Mouse (Mus musculus) CH12.LX (cell line): ENCODE measurements around the gene Cx3cl1.

Experiments used
- CTCF ChIP-seq, 2 experiments: IDR thresholded peaks in 1 of 2; conservative IDR thresholded peaks in 1 of 2; 2 replicates each; pipeline ENCODE4 v1.5.1; 2011 to 2012; ENCODE audit warnings: low read depth in 2 of 2, low read length in 2 of 2, improper control_type of control experiment in 1 of 2, inconsistent platforms in 1 of 2, mild to moderate bottlenecking in 1 of 2, moderate library complexity in 1 of 2
- EP300 ChIP-seq: IDR thresholded peaks from 2 replicates; pipeline ENCODE4 v1.6.1; 2011; ENCODE audit warnings: low read length, improper control_type of control experiment
- IRF4 ChIP-seq: IDR thresholded peaks from 2 replicates; pipeline ENCODE4 v1.6.1; 2014; ENCODE audit warnings: low read depth, mild to moderate bottlenecking, inconsistent platforms, low read length, improper control_type of control experiment
- MAZ ChIP-seq: IDR thresholded peaks from 2 replicates; pipeline ENCODE4 v1.6.1; 2012; ENCODE audit warnings: low read depth, mild to moderate bottlenecking, inconsistent platforms, low read length, improper control_type of control experiment, moderate library complexity
- MEF2A ChIP-seq: IDR thresholded peaks from 2 replicates; pipeline ENCODE4 v1.6.1; 2014; ENCODE audit warnings: low read depth, mild to moderate bottlenecking, inconsistent platforms, low read length, improper control_type of control experiment, borderline replicate concordance
- NELFE ChIP-seq: IDR thresholded peaks from 2 replicates; pipeline ENCODE4 v1.6.1; 2011; ENCODE audit warnings: low read depth, low read length, improper control_type of control experiment
- POLR2A ChIP-seq: IDR thresholded peaks from 2 replicates; pipeline ENCODE4 v1.6.1; 2011; ENCODE audit warnings: low read depth, mild to moderate bottlenecking, improper control_type of control experiment, low read length
- TCF12 ChIP-seq: IDR thresholded peaks from 2 replicates; pipeline ENCODE4 v1.6.1; 2014; ENCODE audit warnings: low read depth, mild to moderate bottlenecking, inconsistent platforms, low read length, improper control_type of control experiment
- UBTF ChIP-seq: IDR thresholded peaks from 2 replicates; pipeline ENCODE4 v1.6.1; 2012; ENCODE audit warnings: low read depth, mild to moderate bottlenecking, inconsistent platforms, low read length, improper control_type of control experiment, moderate library complexity
- USF1 ChIP-seq: IDR thresholded peaks from 2 replicates; pipeline ENCODE4 v1.6.1; 2014; ENCODE audit warnings: low read depth, mild to moderate bottlenecking, inconsistent platforms, low read length, improper control_type of control experiment
- USF2 ChIP-seq: conservative IDR thresholded peaks from 2 replicates; pipeline ENCODE4 v1.6.1; 2011; ENCODE audit warnings: low read depth, low read length, improper control_type of control experiment
- ZNF384 ChIP-seq: IDR thresholded peaks from 2 replicates; pipeline ENCODE4 v1.6.1; 2012; ENCODE audit warnings: low read depth, low read length, improper control_type of control experiment, inconsistent platforms

- TF ChIP-seq POLR2A (no peak), CTCF (conservative IDR thresholded peaks at IDR 0.05 in 1 of 2, IDR thresholded peaks at IDR 0.05 in 1 of 2; ENCODE audit: low read depth in 2 of 2, low read length in 2 of 2) (no peak), TCF12 (no peak), MAZ (no peak), MEF2A (no peak), USF1 (no peak), EP300 (no peak), ZNF384 (no peak), UBTF (no peak), USF2 (no peak), NELFE (no peak), IRF4 (no peak)
These were observed 17.3 kb upstream of the Cx3cl1 start for GRCm38 (mm10) chr8:94754486-94754885.
